Mouse (Mus musculus) E14TG2a.4 (cell line): ENCODE measurements at regions not wholly inside any gene's neighbourhood (a gene's known extent, or its start where the extent isn't known, plus 50 kb on each side); places are given as distances from the start of the nearest gene placed in this dataset.

Experiments used
- H3K27me3 ChIP-seq: 2 replicates; pipeline ENCODE4 v1.6.1; 2014; ENCODE audit warnings: low read length, control low read depth; ENCODE audit not compliant: insufficient read depth
- H3K36me3 ChIP-seq: 2 replicates; pipeline ENCODE4 v1.6.1; 2014; ENCODE audit warnings: low read length, control low read depth; ENCODE audit not compliant: insufficient read depth
- H3K4me1 ChIP-seq: replicated peaks from 2 replicates; pipeline ENCODE4 v1.6.1; 2014; ENCODE audit warnings: low read depth, low read length, control low read depth
- H3K4me3 ChIP-seq: replicated peaks from 2 replicates; pipeline ENCODE4 v1.5.1; 2014; ENCODE audit warnings: mild to moderate bottlenecking, low read length
- H3K9me3 ChIP-seq: 2 replicates; pipeline ENCODE4 v1.6.1; 2014; ENCODE audit warnings: low read length, control low read depth
- CTCF ChIP-seq: conservative IDR thresholded peaks from 2 replicates; pipeline ENCODE4 v1.5.1; 2014; ENCODE audit warnings: low read length
- NANOG ChIP-seq: IDR thresholded peaks from 2 replicates; pipeline ENCODE4 v1.6.1; 2014; ENCODE audit warnings: borderline replicate concordance, low read length, mixed read lengths
- POU5F1 ChIP-seq: IDR thresholded peaks from 2 replicates; pipeline ENCODE4 v1.6.1; 2014; ENCODE audit warnings: low read length, borderline replicate concordance

DNA sequence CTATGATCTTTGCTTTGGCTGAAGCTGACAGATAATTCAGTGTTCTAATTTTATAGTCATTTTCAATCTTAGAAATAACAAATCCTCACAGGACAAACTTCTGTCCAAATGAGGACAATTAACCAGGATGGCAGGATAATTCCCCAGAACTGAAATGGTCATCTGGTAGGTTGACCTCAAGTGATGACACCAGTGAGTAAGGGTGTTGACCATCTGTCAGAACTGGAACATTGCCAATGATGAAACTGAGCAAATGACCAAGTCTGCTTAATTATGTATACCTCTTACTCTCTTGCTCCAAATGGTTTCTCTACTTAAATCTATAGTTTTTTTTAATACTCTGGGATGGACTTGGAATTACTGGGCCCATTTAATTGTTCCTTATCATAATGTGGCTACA, 1336.9 kb upstream of the Tenm3 start:
- no peak overlapping the region for H3K4me3 ChIP-seq
- TF ChIP-seq CTCF, result no peak
- TF ChIP-seq POU5F1, result no peak
- no peak for TF ChIP-seq NANOG
- H3K27me3 ChIP-seq, result no peaks in the 10 kb centered on the region
- no peaks in the 10 kb centered on the region for H3K4me1 ChIP-seq
- H3K9me3 ChIP-seq, result no peaks in the 10 kb centered on the region
- no peaks in the 10 kb centered on the region for H3K36me3 ChIP-seq

DNA sequence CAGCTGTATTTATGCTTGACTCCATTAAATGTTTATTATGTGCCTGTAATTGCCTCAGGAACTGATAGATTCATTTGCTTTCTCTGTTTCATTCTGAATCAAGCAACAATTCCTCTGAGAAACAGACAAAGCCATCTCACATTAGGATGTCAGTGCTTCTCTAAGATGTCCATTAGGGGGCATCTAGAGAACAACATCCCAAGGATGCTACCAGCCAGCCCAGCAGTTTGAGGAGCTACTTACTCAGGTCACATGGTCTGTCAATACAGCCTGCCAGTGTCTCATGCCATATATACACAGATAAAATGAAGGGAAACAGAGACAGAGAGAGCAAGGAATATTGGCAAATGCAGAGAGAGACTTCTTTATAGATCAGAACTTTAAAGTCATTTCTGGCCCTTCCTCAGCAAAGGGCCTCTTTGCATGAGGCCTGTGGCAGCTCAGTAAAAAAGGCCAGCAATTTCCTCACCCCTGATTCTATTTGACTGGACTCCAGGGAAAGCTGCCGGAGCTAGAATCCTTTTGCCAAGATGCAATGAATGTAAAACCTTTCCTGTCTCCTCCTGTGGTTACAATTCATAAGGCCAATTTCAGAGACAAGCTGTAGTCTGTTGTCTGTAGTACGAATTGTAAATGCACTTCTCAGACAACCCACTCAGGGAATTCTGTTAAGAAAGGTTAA, 1321.2 kb upstream of the Tenm3 start:
- H3K27me3 ChIP-seq, result no peaks in the 10 kb centered on the region
- H3K4me3 ChIP-seq, result no peak overlapping the region
- H3K9me3 ChIP-seq, result no peaks in the 10 kb centered on the region
- no peaks in the 10 kb centered on the region for H3K4me1 ChIP-seq
- TF ChIP-seq CTCF, result peak; percentile 8; the same call in 1 of the 2 replicates
- no peak for TF ChIP-seq POU5F1
- no peaks in the 10 kb centered on the region for H3K36me3 ChIP-seq

- H3K9me3 ChIP-seq, result no peaks in the 10 kb centered on the region
- no peaks in the 10 kb centered on the region for H3K4me1 ChIP-seq
- H3K4me3 ChIP-seq, result no peak overlapping the region
- no peak for TF ChIP-seq NANOG
- no peaks in the 10 kb centered on the region for H3K27me3 ChIP-seq
- H3K36me3 ChIP-seq, result no peaks in the 10 kb centered on the region
Measured at GRCm38 (mm10) chr8:50161076-50161475, 1317.3 kb upstream of the Tenm3 start.

- Histone ChIP-seq H3K27me3 (no peaks in the 10 kb centered on the region), H3K36me3 (no peaks in the 10 kb centered on the region), H3K4me1 (no peaks in the 10 kb centered on the region), H3K9me3 (no peaks in the 10 kb centered on the region), H3K4me3 (no peak overlapping the region)
- TF ChIP-seq CTCF (no peak), POU5F1 (no peak), NANOG (no peak)
Measured at GRCm38 (mm10) chr8:50160326-50160725, 1316.6 kb upstream of the Tenm3 start.

DNA sequence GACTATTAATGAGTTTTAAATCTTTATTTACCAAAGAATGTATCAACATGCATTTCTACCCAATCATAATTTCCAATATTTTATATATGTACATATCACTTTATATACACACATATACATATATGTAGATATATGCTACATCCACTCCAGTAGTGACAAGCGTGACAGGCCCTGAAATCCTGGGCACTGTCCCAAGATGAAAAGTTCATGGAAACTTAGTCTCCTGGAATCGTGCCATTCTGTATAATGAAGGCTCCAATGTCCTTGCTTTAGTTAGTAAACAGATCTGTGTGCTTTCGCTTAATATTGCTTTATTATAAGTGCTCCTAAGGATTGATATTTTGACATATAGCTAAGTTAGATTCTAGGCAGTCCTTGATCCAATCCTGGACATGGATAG, 1296.1 kb upstream of the Tenm3 start:
- H3K4me1 ChIP-seq, result no peaks in the 10 kb centered on the region

GRCm38 (mm10) chr8:50120041-50120440, 1276.3 kb upstream of the Tenm3 start:
- TF ChIP-seq POU5F1 (no peak), CTCF (no peak), NANOG (no peak)
- H3K9me3 ChIP-seq, result no peaks in the 10 kb centered on the region
- no peak overlapping the region for H3K4me3 ChIP-seq
- H3K4me1 ChIP-seq, result no peaks in the 10 kb centered on the region
- no peaks in the 10 kb centered on the region for H3K36me3 ChIP-seq
- no peaks in the 10 kb centered on the region for H3K27me3 ChIP-seq

More for the DNA sequence above, 1296.1 kb upstream of the Tenm3 start:
- TF ChIP-seq POU5F1 (no peak), NANOG (no peak), CTCF (no peak)
- Histone ChIP-seq H3K36me3 (no peaks in the 10 kb centered on the region), H3K4me3 (no peak overlapping the region), H3K27me3 (no peaks in the 10 kb centered on the region), H3K9me3 (no peaks in the 10 kb centered on the region)

GRCm38 (mm10) chr8:50082378-50082777, 1238.6 kb upstream of the Tenm3 start:
- Histone ChIP-seq H3K9me3 (no peaks in the 10 kb centered on the region), H3K27me3 (no peaks in the 10 kb centered on the region), H3K4me1 (no peaks in the 10 kb centered on the region), H3K4me3 (no peak overlapping the region), H3K36me3 (no peaks in the 10 kb centered on the region)
- TF ChIP-seq CTCF (no peak), NANOG (no peak), POU5F1 (no peak)

DNA sequence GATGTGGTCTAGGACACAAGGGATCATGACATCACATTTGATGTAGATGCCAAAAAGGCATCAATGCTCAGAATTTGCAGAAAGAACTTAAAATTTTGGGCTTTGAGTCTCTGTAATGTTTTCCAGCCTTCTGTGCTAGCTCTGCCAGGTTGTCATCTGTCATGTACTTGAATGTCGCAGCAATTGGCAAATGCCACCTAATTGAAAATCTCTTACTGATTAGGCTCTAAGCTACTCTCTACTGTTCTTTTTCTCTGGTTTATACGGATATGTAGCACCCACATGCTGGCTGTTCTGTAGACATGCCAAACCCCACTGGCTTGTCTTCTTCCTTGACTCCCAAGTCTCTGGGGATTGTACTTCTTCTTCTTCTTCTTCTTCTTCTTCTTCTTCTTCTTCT, 1193.3 kb upstream of the Tenm3 start:
- Histone ChIP-seq H3K27me3 (no peaks in the 10 kb centered on the region), H3K4me1 (no peaks in the 10 kb centered on the region), H3K9me3 (no peaks in the 10 kb centered on the region), H3K4me3 (no peak overlapping the region), H3K36me3 (no peaks in the 10 kb centered on the region)
- TF ChIP-seq POU5F1 (no peak), NANOG (no peak), CTCF (no peak)

DNA sequence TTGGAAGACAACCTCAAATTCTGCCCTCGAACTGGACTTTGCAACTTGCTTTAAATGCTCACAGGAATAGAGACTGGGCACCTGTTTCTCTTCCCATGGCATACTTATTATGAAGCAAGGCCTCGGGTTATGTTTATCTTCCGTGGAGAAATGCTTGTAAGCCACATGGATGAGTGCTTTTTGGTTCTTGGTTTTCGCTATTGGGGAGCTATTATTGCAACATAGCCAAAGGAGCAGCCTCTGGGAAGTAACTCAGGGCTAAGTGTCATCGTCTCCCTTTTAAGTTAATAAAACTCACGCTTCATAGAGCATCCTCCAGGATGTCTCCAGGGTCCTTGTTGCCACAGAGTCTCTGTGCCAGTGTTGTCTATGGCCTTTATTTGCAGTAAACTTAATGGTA, 1183.8 kb upstream of the Tenm3 start:
- Histone ChIP-seq H3K4me3 (no peak overlapping the region), H3K36me3 (no peaks in the 10 kb centered on the region), H3K9me3 (no peaks in the 10 kb centered on the region), H3K4me1 (no peaks in the 10 kb centered on the region), H3K27me3 (no peaks in the 10 kb centered on the region)
- no peak for TF ChIP-seq POU5F1
- no peak for TF ChIP-seq CTCF
- TF ChIP-seq NANOG, result no peak

GRCm38 (mm10) chr8:50007546-50007945, 1163.8 kb upstream of the Tenm3 start:
- H3K36me3 ChIP-seq, result no peaks in the 10 kb centered on the region
- no peak overlapping the region for H3K4me3 ChIP-seq
- no peaks in the 10 kb centered on the region for H3K4me1 ChIP-seq
- no peaks in the 10 kb centered on the region for H3K27me3 ChIP-seq
- no peak for TF ChIP-seq NANOG
- no peak for TF ChIP-seq CTCF
- no peak for TF ChIP-seq POU5F1
- no peaks in the 10 kb centered on the region; the same call in 1 of the 2 replicates for H3K9me3 ChIP-seq
